Mouse (Mus musculus) embryonic facial prominence, embryonic 13.5 days (tissue): ENCODE measurements around the gene Cadps2. TPM values are rescaled to one million over a fixed set of nuclear protein-coding genes. Genes with fewer than 3 reads are reported as not detected.

Experiments
- ATAC-seq: fragments of 200-750 bp; cut with Nextera tagmentation; 2 replicates; pipeline ENCODE4 v1.8.0; 2017; ENCODE audit warnings: low read depth; ENCODE audit not compliant: insufficient number of reproducible peaks, insufficient read depth, low FRiP score, low TSS enrichment
- H3K27ac ChIP-seq: fragments of 300-500 bp; sonication (generic); 2 replicates; pipeline ENCODE4 v1.5.1; 2015; ENCODE audit warnings: moderate library complexity, mild to moderate bottlenecking, inconsistent platforms
- H3K27me3 ChIP-seq: fragments of 300-500 bp; sonication (generic); 2 replicates; pipeline ENCODE4 v1.6.1; 2015; ENCODE audit warnings: mild to moderate bottlenecking, inconsistent platforms
- H3K36me3 ChIP-seq: fragments of 300-500 bp; sonication (generic); 2 replicates; pipeline ENCODE4 v1.6.1; 2015; ENCODE audit warnings: mild to moderate bottlenecking, inconsistent platforms
- H3K4me1 ChIP-seq: fragments of 300-500 bp; sonication (generic); 2 replicates; pipeline ENCODE4 v1.6.1; 2015; ENCODE audit warnings: inconsistent platforms
- H3K4me2 ChIP-seq: fragments of 300-500 bp; sonication (generic); 2 replicates; pipeline ENCODE4 v1.6.1; 2015; ENCODE audit warnings: moderate library complexity, mild to moderate bottlenecking, inconsistent platforms
- H3K4me3 ChIP-seq: fragments of 300-500 bp; sonication (generic); 2 replicates; pipeline ENCODE4 v1.5.1; 2015; ENCODE audit warnings: mild to moderate bottlenecking, inconsistent platforms
- H3K9ac ChIP-seq: fragments of 300-500 bp; sonication (generic); 2 replicates; pipeline ENCODE4 v1.6.1; 2015; ENCODE audit warnings: mild to moderate bottlenecking, inconsistent platforms
- H3K9me3 ChIP-seq: fragments of 300-500 bp; sonication (generic); 2 replicates; pipeline ENCODE4 v1.6.1; 2016; ENCODE audit warnings: inconsistent platforms
- WGBS: fragments of 180-500 bp; shearing (Covaris S2); methylation state at CpG from one replicate; pipeline ENCODE4 v1.1.7; 2015; ENCODE audit warnings: mixed read lengths; 5-methylcytosine and 5-hydroxymethylcytosine counted together
- polyA plus RNA-seq: library from polyadenylated mRNA; unstranded; fragments of >200 nt; fragmentation: Nextera tagmentation; extraction: Ambion mirVana; gene quantifications from 2 replicates; pipeline ENCODE4 v1.2.1, GENCODE M21; 2015

Cadps2 gene
- polyA plus RNA-seq, 1 experiment from 2014 or later = 3.5 TPM

- Histone ChIP-seq H3K27me3 (no peaks in the 10 kb centered on the region), H3K9me3 (no peaks in the 10 kb centered on the region), H3K27ac (no peak overlapping the region), H3K9ac (no peak overlapping the region), H3K4me1 (no peaks in the 10 kb centered on the region), H3K4me2 (no peak overlapping the region), H3K4me3 (no peak overlapping the region), H3K36me3 (no peaks in the 10 kb centered on the region)
- WGBS = 92% methylated on average over 5 of the region's 5 CpGs
- ATAC-seq = no peak
Measured at GRCm38 (mm10) chr6:23522556-23522955, 316.7 kb downstream of the Cadps2 start.

- Histone ChIP-seq H3K36me3 (no peaks in the 10 kb centered on the region), H3K27ac (no peak overlapping the region), H3K9me3 (no peaks in the 10 kb centered on the region), H3K27me3 (no peaks in the 10 kb centered on the region), H3K4me3 (no peak overlapping the region), H3K9ac (no peak overlapping the region), H3K4me1 (no peaks in the 10 kb centered on the region), H3K4me2 (no peak overlapping the region)
- ATAC-seq = no peak
- WGBS = 52% methylated on average over 5 of the region's 5 CpGs
Measured at GRCm38 (mm10) chr6:23498611-23499010, 340.6 kb downstream of the Cadps2 start.

- Histone ChIP-seq H3K4me1 (no peaks in the 10 kb centered on the region), H3K36me3 (no peaks in the 10 kb centered on the region), H3K9me3 (no peaks in the 10 kb centered on the region), H3K27me3 (no peaks in the 10 kb centered on the region), H3K4me2 (no peak overlapping the region), H3K27ac (no peak overlapping the region), H3K4me3 (no peak overlapping the region), H3K9ac (no peak overlapping the region)
- 41% methylated on average over 7 of the region's 7 CpGs for WGBS
- no peak for ATAC-seq
Measured at GRCm38 (mm10) chr6:23491804-23492203, 347.4 kb downstream of the Cadps2 start.

GRCm38 (mm10) chr6:23490431-23490830 is 348.8 kb downstream of the Cadps2 start:
- 75% methylated on average over 2 of the region's 2 CpGs for WGBS
- no peaks in the 10 kb centered on the region for H3K4me1 ChIP-seq
- no peak overlapping the region for H3K27ac ChIP-seq
- H3K4me3 ChIP-seq = no peak overlapping the region
- H3K9ac ChIP-seq = no peak overlapping the region
- no peaks in the 10 kb centered on the region for H3K9me3 ChIP-seq
- H3K4me2 ChIP-seq = no peak overlapping the region
- no peaks in the 10 kb centered on the region for H3K36me3 ChIP-seq
- ATAC-seq = no peak
- no peaks in the 10 kb centered on the region for H3K27me3 ChIP-seq

- WGBS = 83% methylated on average over 2 of the region's 2 CpGs
- no peak overlapping the region for H3K4me3 ChIP-seq
Measured at GRCm38 (mm10) chr6:23489046-23489445, 350.2 kb downstream of the Cadps2 start.

GRCm38 (mm10) chr6:23472686-23473085 is 366.5 kb downstream of the Cadps2 start:
- H3K4me1 ChIP-seq = no peaks in the 10 kb centered on the region
- no peaks in the 10 kb centered on the region for H3K36me3 ChIP-seq
- no peak overlapping the region for H3K4me2 ChIP-seq
- ATAC-seq = no peak
- no peak overlapping the region for H3K27ac ChIP-seq
- no peaks in the 10 kb centered on the region for H3K27me3 ChIP-seq
- WGBS = 54% methylated on average over 2 of the region's 2 CpGs
- H3K9ac ChIP-seq = no peak overlapping the region
- no peak overlapping the region for H3K4me3 ChIP-seq
- H3K9me3 ChIP-seq = no peaks in the 10 kb centered on the region

More at GRCm38 (mm10) chr6:23489046-23489445, 350.2 kb downstream of the Cadps2 start:
- no peaks in the 10 kb centered on the region for H3K9me3 ChIP-seq
- no peaks in the 10 kb centered on the region for H3K27me3 ChIP-seq
- H3K4me2 ChIP-seq = no peak overlapping the region
- no peaks in the 10 kb centered on the region for H3K36me3 ChIP-seq
- no peak overlapping the region for H3K27ac ChIP-seq
- H3K9ac ChIP-seq = no peak overlapping the region
- H3K4me1 ChIP-seq = no peaks in the 10 kb centered on the region
- no peak for ATAC-seq

- no peaks in the 10 kb centered on the region for H3K27me3 ChIP-seq
- no peak for ATAC-seq
- no peaks in the 10 kb centered on the region for H3K9me3 ChIP-seq
- no peak overlapping the region for H3K27ac ChIP-seq
- H3K4me2 ChIP-seq = no peak overlapping the region
- no peak overlapping the region for H3K4me3 ChIP-seq
- H3K9ac ChIP-seq = no peak overlapping the region
- WGBS = 50% methylated on average over 2 of the region's 2 CpGs
- no peaks in the 10 kb centered on the region for H3K36me3 ChIP-seq
- H3K4me1 ChIP-seq = no peaks in the 10 kb centered on the region
Measured at GRCm38 (mm10) chr6:23471830-23472229, 367.4 kb downstream of the Cadps2 start.

GRCm38 (mm10) chr6:23467885-23468284 is 371.3 kb downstream of the Cadps2 start:
- no peaks in the 10 kb centered on the region for H3K4me1 ChIP-seq
- 72% methylated on average over 4 of the region's 4 CpGs for WGBS
- H3K9me3 ChIP-seq = no peaks in the 10 kb centered on the region
- H3K27ac ChIP-seq = no peak overlapping the region
- no peak for ATAC-seq
- H3K36me3 ChIP-seq = no peaks in the 10 kb centered on the region
- no peaks in the 10 kb centered on the region for H3K27me3 ChIP-seq
- H3K4me2 ChIP-seq = no peak overlapping the region
- H3K9ac ChIP-seq = no peak overlapping the region
- no peak overlapping the region for H3K4me3 ChIP-seq

- no peak overlapping the region for H3K9ac ChIP-seq
- peak overlapping the region; percentile 28; the same call in 1 of the 2 replicates for H3K4me2 ChIP-seq
- H3K4me1 ChIP-seq = 0 out of 2 replicates have a peak, but pooled peaks cover 3% of the 10 kb centered on the region
- 25% methylated on average over 8 of the region's 8 CpGs for WGBS
- H3K36me3 ChIP-seq = no peaks in the 10 kb centered on the region
- no peaks in the 10 kb centered on the region for H3K9me3 ChIP-seq
- no peak for ATAC-seq
- no peak overlapping the region for H3K27ac ChIP-seq
- H3K27me3 ChIP-seq = no peaks in the 10 kb centered on the region
- no peak overlapping the region for H3K4me3 ChIP-seq
Measured at GRCm38 (mm10) chr6:23462600-23463280, 376.5 kb downstream of the Cadps2 start.

GRCm38 (mm10) chr6:23457748-23458147 is 381.5 kb downstream of the Cadps2 start:
- Histone ChIP-seq H3K4me2 (no peak overlapping the region), H3K4me3 (no peak overlapping the region), H3K27me3 (no peaks in the 10 kb centered on the region), H3K4me1 (0 out of 2 replicates have a peak, but pooled peaks cover 3% of the 10 kb centered on the region), H3K27ac (no peak overlapping the region), H3K36me3 (no peaks in the 10 kb centered on the region), H3K9ac (no peak overlapping the region), H3K9me3 (no peaks in the 10 kb centered on the region)
- no peak for ATAC-seq
- WGBS = 2% methylated on average over 5 of the region's 5 CpGs

- Histone ChIP-seq H3K4me3 (no peak overlapping the region), H3K4me2 (no peak overlapping the region), H3K36me3 (no peaks in the 10 kb centered on the region), H3K4me1 (no peaks in the 10 kb centered on the region), H3K9me3 (no peaks in the 10 kb centered on the region), H3K27ac (no peak overlapping the region), H3K27me3 (no peaks in the 10 kb centered on the region), H3K9ac (no peak overlapping the region)
- no peak for ATAC-seq
- 47% methylated on average over 5 of the region's 5 CpGs for WGBS
Measured at GRCm38 (mm10) chr6:23453907-23454306, 385.3 kb downstream of the Cadps2 start.

- H3K9me3 ChIP-seq = no peaks in the 10 kb centered on the region
- 72% methylated on average over 3 of the region's 3 CpGs for WGBS
- ATAC-seq = no peak
- no peak overlapping the region for H3K4me3 ChIP-seq
- no peaks in the 10 kb centered on the region for H3K27me3 ChIP-seq
- H3K4me1 ChIP-seq = no peaks in the 10 kb centered on the region
- H3K9ac ChIP-seq = no peak overlapping the region
- no peaks in the 10 kb centered on the region for H3K36me3 ChIP-seq
- no peak overlapping the region for H3K4me2 ChIP-seq
- no peak overlapping the region for H3K27ac ChIP-seq
Measured at GRCm38 (mm10) chr6:23439897-23440296, 399.3 kb downstream of the Cadps2 start.
